Mouse (Mus musculus) lung, embryonic 16.5 days (tissue): Measurements from ENCODE around the gene Lsp1. TPM values are rescaled to one million over a fixed set of nuclear protein-coding genes. Genes with fewer than 3 reads are reported as not detected.

Source experiments
- ATAC-seq: fragments of 200-750 bp; cut with Nextera tagmentation; 2 replicates; pipeline ENCODE4 v1.8.0; 2017; ENCODE audit warnings: low read depth, mild to moderate bottlenecking, moderate library complexity
- H3K27ac ChIP-seq: fragments of 300-500 bp; sonication (generic); 2 replicates; pipeline ENCODE4 v1.5.1; 2014; ENCODE audit warnings: mild to moderate bottlenecking, control low read depth, low read length
- H3K27me3 ChIP-seq: fragments of 300-500 bp; sonication (generic); 2 replicates; pipeline ENCODE4 v1.6.1; 2014; ENCODE audit warnings: low read depth, low read length, mixed read lengths; ENCODE audit not compliant: control insufficient read depth, insufficient read depth
- H3K36me3 ChIP-seq: fragments of 300-500 bp; sonication (generic); 2 replicates; pipeline ENCODE4 v1.6.1; 2014; ENCODE audit warnings: low read length; ENCODE audit not compliant: control insufficient read depth, insufficient read depth
- H3K4me1 ChIP-seq: fragments of 300-500 bp; sonication (generic); replicated peaks from 2 replicates; pipeline ENCODE4 v1.6.1; 2014; ENCODE audit warnings: low read length, mixed read lengths; ENCODE audit not compliant: control insufficient read depth, insufficient read depth
- H3K4me2 ChIP-seq: fragments of 300-500 bp; sonication (generic); 2 replicates; pipeline ENCODE4 v1.6.1; 2014; ENCODE audit warnings: low read depth, low read length, control low read depth
- H3K4me3 ChIP-seq: fragments of 300-500 bp; sonication (generic); 2 replicates; pipeline ENCODE4 v1.5.1; 2014; ENCODE audit warnings: mild to moderate bottlenecking, low read length, control low read depth
- H3K9ac ChIP-seq: fragments of 300-500 bp; sonication (generic); 2 replicates; pipeline ENCODE4 v1.6.1; 2014; ENCODE audit warnings: low read length, control low read depth
- H3K9me3 ChIP-seq: fragments of 300-500 bp; sonication (generic); 2 replicates; pipeline ENCODE4 v1.6.1; 2016; ENCODE audit warnings: low read length; ENCODE audit not compliant: control insufficient read depth
- WGBS: fragments of 180-500 bp; shearing (Covaris S2); extraction: QIAGEN DNeasy Blood & Tissue Kit; methylation state at CpG from one replicate; pipeline ENCODE4 v1.1.7; 2014; 5-methylcytosine and 5-hydroxymethylcytosine counted together
- polyA plus RNA-seq: library from polyadenylated mRNA; unstranded; fragments of >200 nt; fragmentation: Nextera tagmentation; extraction: Ambion mirVana; gene quantifications from 2 replicates; pipeline ENCODE4 v1.2.1, GENCODE M21; 2015

The Lsp1 gene
- polyA plus RNA-seq, 1 experiment from 2014 or later = 110 TPM

DNA sequence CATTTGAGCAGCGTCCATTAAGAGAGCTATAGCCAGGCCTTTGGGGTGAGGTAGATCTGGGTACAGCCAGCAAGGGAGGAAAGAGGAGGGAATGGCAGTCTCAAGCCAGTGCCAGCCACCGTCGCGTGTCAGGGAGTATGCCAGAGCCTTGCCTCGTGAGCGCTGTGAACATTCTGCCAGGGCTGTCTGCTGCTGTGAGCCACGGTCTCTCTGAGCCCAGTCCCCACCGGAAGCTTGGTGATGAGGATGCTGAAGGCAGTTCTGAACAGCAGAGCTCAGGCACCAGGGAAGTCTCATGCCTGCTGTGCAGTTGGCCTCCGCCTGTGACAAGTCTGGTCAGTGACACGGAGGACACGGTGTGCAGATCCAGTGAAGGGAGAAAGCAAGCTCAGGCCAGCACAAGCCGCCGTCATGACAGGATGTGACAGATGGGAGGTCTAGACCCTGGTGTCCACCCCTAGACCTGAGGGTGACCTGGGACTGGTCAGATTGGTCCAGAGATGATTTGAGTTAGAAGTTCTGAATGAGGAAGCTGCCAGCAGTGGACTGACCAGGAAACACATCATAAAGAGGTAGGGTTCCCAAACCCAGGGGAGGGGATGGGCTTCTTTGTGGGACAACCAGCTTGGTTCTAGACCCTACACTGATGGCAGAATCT, 16.3 kb downstream of the Lsp1 start:
- Histone ChIP-seq H3K27ac (peak overlapping the region; percentile 47), H3K4me1 (peaks cover 26% of the 10 kb centered on the region), H3K9ac (peak overlapping the region; percentile 56), H3K9me3 (no peaks in the 10 kb centered on the region), H3K4me2 (peak overlapping the region; percentile 44), H3K4me3 (peak overlapping the region; percentile 41), H3K36me3 (no peaks in the 10 kb centered on the region), H3K27me3 (no peaks in the 10 kb centered on the region)
- ATAC-seq = no peak
- WGBS = 65% methylated on average over 13 of the region's 13 CpGs

DNA sequence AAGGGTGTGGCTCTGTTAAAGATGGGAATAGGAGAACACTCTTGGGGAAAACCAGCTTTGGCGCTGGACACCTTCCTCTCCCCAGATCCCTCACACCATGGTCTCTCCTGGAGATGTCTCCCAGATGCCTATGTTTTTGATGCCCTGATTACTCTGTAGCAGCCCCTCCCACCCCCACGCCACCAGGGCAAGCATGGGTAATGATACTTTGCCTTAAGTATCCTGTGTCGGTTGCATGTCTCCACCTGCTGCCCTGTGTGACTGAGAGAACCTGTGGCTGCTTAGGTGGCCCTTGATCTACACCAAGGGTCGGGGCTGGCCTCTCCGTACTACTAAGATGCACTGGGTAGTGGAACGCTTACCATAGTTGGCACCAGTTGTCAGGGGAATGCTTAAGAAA, 17.4 kb downstream of the Lsp1 start:
- H3K4me3 ChIP-seq = peak overlapping the region; percentile 41
- no peaks in the 10 kb centered on the region for H3K27me3 ChIP-seq
- peaks cover 31% of the 10 kb centered on the region for H3K4me1 ChIP-seq
- H3K36me3 ChIP-seq = no peaks in the 10 kb centered on the region
- peak overlapping the region; percentile 56 for H3K9ac ChIP-seq
- H3K4me2 ChIP-seq = peak overlapping the region; percentile 44
- H3K27ac ChIP-seq = peak overlapping the region; percentile 25
- WGBS = 83% methylated on average over 6 of the region's 6 CpGs
- no peak for ATAC-seq
- no peaks in the 10 kb centered on the region for H3K9me3 ChIP-seq

DNA sequence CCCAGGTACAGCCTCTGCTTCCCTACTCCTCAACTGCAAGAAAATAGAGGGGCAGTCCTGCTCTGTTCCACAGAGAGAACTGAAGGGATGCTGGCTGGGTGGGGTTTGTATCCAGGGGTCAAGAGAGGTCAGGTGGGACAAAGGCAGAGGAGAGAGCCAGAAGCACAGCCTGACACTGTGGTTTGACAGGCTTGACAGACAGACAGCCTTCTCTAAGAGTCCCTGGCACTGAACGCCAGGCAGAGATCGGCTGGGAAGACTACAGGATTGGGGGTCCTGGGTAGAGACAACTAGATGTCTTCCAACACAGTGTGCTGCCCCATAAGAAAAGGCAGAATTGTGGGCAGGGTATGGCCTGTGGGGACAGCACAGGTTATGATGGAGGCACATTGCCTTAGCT, 18.0 kb downstream of the Lsp1 start:
- Histone ChIP-seq H3K4me3 (peak overlapping the region; percentile 41), H3K27me3 (no peaks in the 10 kb centered on the region), H3K4me2 (peak overlapping the region; percentile 44), H3K36me3 (no peaks in the 10 kb centered on the region), H3K9ac (no peak overlapping the region; the same call in 1 of the 2 replicates), H3K4me1 (peaks cover 35% of the 10 kb centered on the region), H3K27ac (no peak overlapping the region), H3K9me3 (no peaks in the 10 kb centered on the region)
- ATAC-seq = no peak
- 70% methylated on average over 2 of the region's 2 CpGs for whole genome bisulfite sequencing

DNA sequence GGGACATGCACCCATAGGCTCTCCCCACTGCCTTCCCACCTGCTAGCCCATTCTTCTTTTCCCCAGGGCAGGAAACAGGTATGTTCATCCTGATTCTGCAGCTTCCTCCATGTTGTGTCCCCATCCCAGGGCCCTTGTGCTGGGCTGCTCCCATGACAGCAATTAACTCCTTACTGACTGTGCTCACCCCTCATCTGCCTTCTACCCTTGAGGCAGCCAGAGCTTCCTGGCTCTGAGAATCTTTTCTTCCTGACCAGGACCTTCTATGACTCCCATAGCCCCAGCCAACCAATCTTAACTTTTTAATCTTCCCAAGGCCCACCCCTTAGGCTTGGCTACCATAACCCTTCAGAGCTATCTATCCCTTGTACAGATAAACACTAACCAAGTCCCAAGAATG, 18.7 kb downstream of the Lsp1 start:
- H3K9me3 ChIP-seq = no peaks in the 10 kb centered on the region
- H3K4me1 ChIP-seq = peaks cover 34% of the 10 kb centered on the region
- no peak overlapping the region for H3K4me3 ChIP-seq
- no peaks in the 10 kb centered on the region for H3K36me3 ChIP-seq
- peak overlapping the region; percentile 95; the same call in 1 of the 2 replicates for H3K27ac ChIP-seq
- peak overlapping the region; percentile 16; the same call in 1 of the 2 replicates for H3K9ac ChIP-seq
- no peaks in the 10 kb centered on the region for H3K27me3 ChIP-seq
- peak overlapping the region; percentile 44 for H3K4me2 ChIP-seq
- no peak for ATAC-seq

DNA sequence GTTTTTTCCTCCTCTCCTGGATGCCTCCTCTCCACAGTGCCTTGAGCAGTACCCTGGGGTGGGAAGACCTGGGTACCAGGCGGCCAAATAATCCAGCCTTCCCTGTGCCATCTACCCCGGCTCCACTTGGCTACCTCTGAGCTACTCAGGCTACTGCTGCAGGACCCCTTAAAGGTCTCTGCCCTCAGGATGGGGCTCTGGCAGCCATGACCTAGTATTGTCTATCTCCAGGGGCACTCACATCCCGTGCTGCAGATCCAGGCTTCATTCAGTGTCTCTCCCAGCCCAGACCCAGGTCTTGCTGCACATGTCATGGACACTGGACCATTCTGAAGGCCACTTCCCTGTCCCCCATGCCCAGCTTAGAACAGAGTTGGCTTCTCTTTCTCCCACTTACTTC, 19.3 kb downstream of the Lsp1 start:
- Histone ChIP-seq H3K27ac (peak overlapping the region; percentile 95; the same call in 1 of the 2 replicates), H3K4me3 (no peak overlapping the region), H3K36me3 (no peaks in the 10 kb centered on the region), H3K9me3 (no peaks in the 10 kb centered on the region), H3K9ac (no peak overlapping the region), H3K4me1 (peaks cover 30% of the 10 kb centered on the region), H3K4me2 (peak overlapping the region; percentile 61; the same call in 1 of the 2 replicates), H3K27me3 (no peaks in the 10 kb centered on the region)
- no peak for ATAC-seq
- WGBS = 89% methylated on average over 3 of the region's 3 CpGs

DNA sequence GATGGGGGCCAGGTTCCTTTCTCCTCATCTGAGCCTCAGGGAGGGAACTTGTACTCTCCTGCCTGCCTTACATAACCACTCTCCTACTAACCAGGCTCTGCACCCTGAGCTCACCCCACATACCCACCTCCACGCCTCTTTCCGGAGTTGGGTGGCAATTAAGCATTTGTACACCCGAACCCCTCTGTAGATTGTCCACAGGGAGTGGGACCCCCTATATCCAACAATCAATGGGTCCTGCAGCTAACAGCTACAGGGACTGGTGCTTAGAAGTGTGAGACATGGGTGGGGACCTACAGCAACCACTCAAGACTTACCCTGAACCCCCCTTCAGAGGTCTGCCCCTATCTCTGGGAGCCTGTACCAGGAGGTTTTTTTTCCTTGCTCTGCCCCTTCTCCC, 20.1 kb downstream of the Lsp1 start:
- H3K4me2 ChIP-seq = peak overlapping the region; percentile 61

DNA sequence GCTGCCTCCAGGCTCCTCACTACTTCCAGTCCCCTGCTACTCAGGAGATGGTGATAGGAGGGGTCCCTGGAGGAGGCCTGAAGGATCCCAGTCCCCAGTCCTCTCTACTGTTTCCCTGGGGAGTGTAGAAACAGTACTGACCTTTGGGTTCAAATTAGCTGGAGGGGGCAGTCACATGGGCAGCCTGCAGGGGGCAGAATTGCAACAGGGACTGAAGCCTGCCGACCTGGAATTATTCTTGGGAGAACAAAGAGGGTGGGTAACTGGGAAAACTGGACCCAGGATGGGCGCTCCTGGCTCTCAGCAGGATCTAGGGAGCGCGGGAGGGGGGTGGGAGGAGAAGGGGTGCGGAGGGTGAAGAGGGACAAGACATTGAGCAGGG, 20.6 kb downstream of the Lsp1 start:
- H3K4me2 ChIP-seq = peak overlapping the region; percentile 61
- H3K36me3 ChIP-seq = no peaks in the 10 kb centered on the region
- H3K4me1 ChIP-seq = peaks cover 30% of the 10 kb centered on the region
- peak overlapping the region; percentile 75 for H3K9ac ChIP-seq
- peak; percentile 11 for ATAC-seq
- peak overlapping the region; percentile 35 for H3K4me3 ChIP-seq
- no peaks in the 10 kb centered on the region for H3K27me3 ChIP-seq
- H3K27ac ChIP-seq = peak overlapping the region; percentile 95
- no peaks in the 10 kb centered on the region for H3K9me3 ChIP-seq
- WGBS = 8% methylated on average over 5 of the region's 5 CpGs

More for the DNA sequence above, 20.1 kb downstream of the Lsp1 start:
- H3K9ac ChIP-seq = peak overlapping the region; percentile 75
- H3K4me1 ChIP-seq = peaks cover 30% of the 10 kb centered on the region
- WGBS = 94% methylated on average over 3 of the region's 3 CpGs
- H3K27ac ChIP-seq = peak overlapping the region; percentile 95
- H3K4me3 ChIP-seq = no peak overlapping the region
- H3K9me3 ChIP-seq = no peaks in the 10 kb centered on the region
- ATAC-seq = no peak
- H3K36me3 ChIP-seq = no peaks in the 10 kb centered on the region
- no peaks in the 10 kb centered on the region for H3K27me3 ChIP-seq

DNA sequence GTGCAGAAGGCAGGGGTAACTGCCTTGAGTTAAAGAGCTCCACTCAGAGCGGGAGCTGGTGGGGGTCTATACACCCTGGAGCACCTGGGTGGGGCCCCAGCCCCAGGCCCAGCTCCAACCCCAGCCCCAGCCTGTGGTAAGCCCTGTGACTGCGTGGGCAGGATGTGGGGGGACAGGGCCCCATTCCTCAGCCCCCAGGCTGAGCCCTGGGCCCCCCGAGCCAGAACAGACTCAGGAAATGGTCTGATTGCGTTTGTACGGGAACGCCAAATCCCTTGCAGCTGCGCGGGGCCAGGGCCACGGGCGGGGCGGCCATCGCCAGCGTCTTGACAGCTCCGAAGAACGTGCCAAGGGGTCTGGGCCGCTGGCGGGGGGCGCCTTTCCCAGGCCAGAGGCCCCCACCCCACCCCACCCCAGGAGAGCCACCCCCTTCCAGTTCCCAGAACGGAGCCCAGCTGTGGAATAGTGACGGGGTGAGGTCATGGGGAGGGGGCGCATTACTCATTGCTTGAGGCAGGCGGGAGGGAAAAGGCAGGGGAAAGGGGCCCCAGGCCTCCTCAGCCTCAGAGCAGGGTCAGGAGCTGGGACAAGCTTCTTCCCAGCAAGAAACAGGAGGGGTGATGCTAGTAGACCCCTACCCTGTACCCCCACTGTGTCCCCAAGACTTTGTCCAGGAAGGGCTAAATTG, 21.1 kb downstream of the Lsp1 start:
- peaks cover 30% of the 10 kb centered on the region for H3K4me1 ChIP-seq
- peak overlapping the region; percentile 61 for H3K4me2 ChIP-seq
- H3K36me3 ChIP-seq = peaks cover 2% of the 10 kb centered on the region
- peak overlapping the region; percentile 95 for H3K27ac ChIP-seq
- peak overlapping the region; percentile 35 for H3K4me3 ChIP-seq
- no peaks in the 10 kb centered on the region for H3K9me3 ChIP-seq
- H3K27me3 ChIP-seq = no peaks in the 10 kb centered on the region
- peak overlapping the region; percentile 75 for H3K9ac ChIP-seq
- peak; percentile 77 for ATAC-seq
- 2% methylated on average over 22 of the region's 22 CpGs for WGBS

DNA sequence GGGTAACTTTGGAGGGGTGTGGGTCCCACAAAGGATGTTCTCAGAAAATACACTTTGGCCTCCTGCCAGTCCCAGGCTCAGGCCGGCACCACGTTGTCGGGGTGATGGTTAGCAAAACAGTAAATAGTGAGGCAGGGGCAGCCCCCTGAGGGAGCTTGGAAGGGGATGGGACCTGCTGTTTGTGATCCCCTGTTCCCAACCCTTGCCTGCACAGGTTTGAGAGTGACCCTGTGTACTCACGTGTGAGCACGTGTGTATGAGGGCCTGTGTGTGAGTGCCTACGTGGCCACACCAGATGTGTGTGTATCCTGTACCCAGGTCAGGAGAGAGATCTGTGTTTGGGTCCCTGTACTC, 21.6 kb downstream of the Lsp1 start:
- Histone ChIP-seq H3K27me3 (no peaks in the 10 kb centered on the region), H3K36me3 (peaks cover 3% of the 10 kb centered on the region), H3K4me3 (peak overlapping the region; percentile 35), H3K4me1 (peaks cover 30% of the 10 kb centered on the region), H3K4me2 (peak overlapping the region; percentile 61), H3K9me3 (no peaks in the 10 kb centered on the region), H3K9ac (peak overlapping the region; percentile 75), H3K27ac (peak overlapping the region; percentile 95)
- ATAC-seq = peak; percentile 24
- WGBS = 14% methylated on average over 6 of the region's 6 CpGs
